Mouse (Mus musculus) heart, postnatal 25 days (tissue): ENCODE results near the gene Slc2a3. TPM values are rescaled to one million over a fixed set of nuclear protein-coding genes. Genes with fewer than 3 reads are reported as not detected.
A peak's percentile ranks its signal among the peaks of the same experiment; 100 is the strongest.

ENCODE experiments used
- DNase-seq: peaks from one replicate; pipeline ENCODE4 v3.0.0; 2022; ENCODE audit warnings: low spot score
- intact Hi-C: fragments of 180-260 bp; cut with DNase I; formaldehyde crosslinking; loops from one replicate; pipeline ENCODE4 v1.15.1; 2025
- total RNA-seq, 2 experiments: library from RNA; stranded (reverse); gene quantifications; 2 replicates each; pipeline ENCODE4 v1.2.3; 2021

The Slc2a3 gene
- total RNA-seq, 2 experiments from 2014 or later = 1.8 to 2.2 TPM

DNA sequence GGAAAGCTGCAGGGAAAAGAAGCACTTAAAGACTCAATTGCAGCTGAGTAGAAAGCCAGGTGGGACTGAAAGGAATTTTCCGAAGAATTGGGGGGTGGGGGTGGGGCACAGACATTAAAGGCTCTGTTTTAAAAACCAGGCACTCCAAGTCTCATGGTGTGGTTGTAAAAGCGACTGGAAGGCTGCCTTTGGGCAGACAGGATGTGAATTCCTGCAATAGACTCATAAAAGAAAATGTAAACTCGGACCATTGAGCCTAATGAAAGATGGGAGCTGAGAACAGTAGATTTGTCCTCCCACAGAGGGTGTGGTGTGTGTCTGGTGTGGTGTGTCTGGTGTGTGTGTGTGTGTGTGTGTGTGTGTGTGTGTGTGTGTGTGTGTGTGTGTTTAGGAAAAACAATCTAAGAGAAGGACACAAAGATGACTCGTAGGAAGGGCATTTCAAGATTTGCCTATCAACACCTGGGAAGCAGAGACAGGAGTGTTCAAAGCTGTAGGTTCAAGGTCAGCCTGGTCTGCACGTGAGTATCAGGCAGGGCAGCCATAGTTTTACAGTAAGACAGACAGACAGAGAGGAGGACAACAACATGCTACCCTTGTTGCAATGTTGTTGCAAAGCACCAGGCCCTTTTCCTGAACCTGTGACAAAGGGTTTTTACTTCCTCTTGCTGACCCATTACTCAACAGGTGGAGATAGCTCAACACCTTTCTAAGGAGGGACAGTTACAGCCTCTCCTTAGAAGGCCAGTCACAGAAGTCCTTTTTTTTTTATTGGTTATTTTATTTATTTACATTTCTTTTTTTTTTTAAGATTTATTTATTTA is 35.1 kb downstream of the Slc2a3 start:
- DNase-seq = no peak
- intact Hi-C loops = no loop called here

DNA sequence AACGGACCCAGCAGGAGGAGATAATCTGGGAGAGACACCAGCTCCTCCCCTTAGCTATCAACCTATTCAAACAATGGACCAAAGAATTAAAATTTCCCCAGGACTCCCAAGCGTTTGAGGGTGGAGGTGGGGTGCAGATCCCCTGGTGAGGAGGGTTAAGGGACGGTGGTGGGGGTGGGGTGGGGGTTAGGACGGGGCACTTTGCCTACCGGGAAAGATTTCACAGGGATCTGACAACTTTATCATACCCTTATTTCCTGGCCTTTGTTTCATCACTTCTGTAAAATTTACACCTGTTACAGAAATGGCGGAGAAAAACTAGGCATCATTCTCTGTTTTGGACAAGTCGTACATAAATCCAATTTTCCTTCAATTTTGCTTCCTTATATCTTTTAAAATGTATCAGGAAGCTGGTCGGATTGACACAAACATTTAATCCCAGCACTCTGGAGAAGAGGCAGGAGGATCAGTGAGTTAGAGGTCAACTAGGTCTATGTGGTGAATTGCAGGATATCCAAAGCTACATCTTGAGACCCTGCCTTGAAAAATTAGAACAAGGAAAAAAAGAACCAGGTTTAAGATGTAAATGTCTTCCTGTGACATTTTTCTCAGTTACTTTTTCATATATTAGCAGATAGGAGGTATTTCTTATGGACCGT is 36.0 kb downstream of the Slc2a3 start:
- intact Hi-C loops = no loop called here
- no peak for DNase-seq

GRCm38 (mm10) chr6:122764446-122765297 is 36.8 kb downstream of the Slc2a3 start:
- intact Hi-C loops = no loop called here
- no peak for DNase-seq

DNA sequence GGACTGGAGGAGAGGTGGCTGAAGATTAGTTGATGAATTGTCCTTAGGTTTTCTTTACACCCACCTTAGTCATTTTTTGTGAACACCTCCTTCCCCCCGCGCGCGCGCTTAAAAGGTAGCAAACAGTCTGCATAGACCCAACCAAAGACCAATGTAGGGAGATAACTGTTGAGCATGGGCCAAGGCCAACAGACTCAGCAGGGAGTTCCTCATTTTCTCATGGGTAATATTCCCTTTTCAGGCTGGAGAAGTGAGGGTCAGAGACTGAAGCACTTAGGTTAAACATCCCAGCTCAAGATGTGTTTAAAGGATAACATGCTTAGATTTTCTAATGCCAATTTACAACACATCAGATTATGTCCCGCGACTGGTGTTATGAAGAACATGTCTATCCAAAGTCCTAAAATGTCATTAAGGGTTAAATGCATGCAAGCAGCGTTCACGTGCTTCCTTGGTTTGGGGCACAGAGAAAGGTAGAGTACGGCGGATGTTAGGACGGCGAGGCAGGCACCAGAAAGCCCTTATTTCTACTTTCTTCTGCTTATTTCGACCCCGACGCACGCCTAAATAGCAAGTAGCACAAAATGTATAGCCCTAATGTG is 37.5 kb downstream of the Slc2a3 start:
- DNase-seq = no peak
- intact Hi-C loops = no loop called here

- DNase-seq = no peak
- intact Hi-C loops = no loop called here
Measured at GRCm38 (mm10) chr6:122762952-122763700, 38.3 kb downstream of the Slc2a3 start.

GRCm38 (mm10) chr6:122762480-122762879 is 39.0 kb downstream of the Slc2a3 start:
- no peak for DNase-seq
- intact Hi-C loops = no loop called here

GRCm38 (mm10) chr6:122761901-122762300 is 39.5 kb downstream of the Slc2a3 start:
- intact Hi-C loops = loop anchor here (2.0 kb wide), 1 partner anchor 21 kb away; no protein-coding TSS in a partner anchor
- no peak for DNase-seq

DNA sequence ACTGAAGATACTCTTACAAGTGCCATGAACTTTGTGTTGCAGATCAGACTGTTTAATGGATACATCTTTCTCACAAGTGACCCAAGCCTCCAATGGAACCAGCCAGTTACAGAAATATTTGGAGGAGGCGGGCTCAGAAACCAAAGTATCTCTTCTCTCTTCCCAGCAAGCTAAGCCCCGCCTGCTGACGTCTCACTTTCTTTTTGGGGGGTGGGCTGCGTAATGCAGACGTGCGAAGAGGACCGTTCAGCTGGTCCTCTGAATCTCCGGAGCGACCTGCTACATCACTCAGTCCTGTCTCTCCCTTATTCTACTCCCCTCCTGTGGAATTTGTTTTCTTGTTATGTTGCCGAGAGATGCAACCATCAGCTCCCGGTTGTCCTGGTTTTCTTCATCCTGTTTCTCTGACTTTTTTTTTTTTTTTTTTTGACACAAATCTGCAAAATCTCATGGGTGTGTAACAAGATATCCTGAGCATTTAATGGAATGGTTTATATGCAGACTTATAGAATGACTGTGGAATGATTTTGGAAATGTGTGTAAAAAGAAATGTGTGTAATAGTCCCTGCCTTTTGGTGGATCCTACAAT is 40.3 kb downstream of the Slc2a3 start:
- intact Hi-C loops = loop anchor here (2.0 kb wide), 1 partner anchor 20 kb away; no protein-coding TSS in a partner anchor
- DNase-seq = no peak

- DNase-seq = no peak
- intact Hi-C loops = no loop called here
Measured at GRCm38 (mm10) chr6:122758732-122759131, 42.7 kb downstream of the Slc2a3 start.

DNA sequence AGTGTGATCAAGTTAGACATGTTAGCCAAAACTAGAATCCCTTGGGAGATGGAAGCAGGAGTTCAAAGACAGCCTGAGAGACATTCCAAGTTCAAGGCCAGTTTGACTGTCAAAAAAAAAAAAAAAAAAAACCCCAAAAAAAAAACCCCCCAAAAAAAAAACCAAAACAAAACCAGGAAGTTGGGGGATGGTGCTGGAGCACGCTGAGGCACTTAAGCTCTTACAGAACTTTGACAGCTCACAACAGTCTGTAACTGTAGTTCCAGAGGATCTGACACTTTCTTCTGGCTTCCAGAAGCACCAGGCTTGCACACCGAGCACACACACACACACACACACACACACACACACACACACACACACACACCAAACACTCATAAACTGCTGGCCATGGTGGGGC is 45.5 kb downstream of the Slc2a3 start:
- intact Hi-C loops = no loop called here
- no peak for DNase-seq

GRCm38 (mm10) chr6:122750579-122750978 is 50.9 kb downstream of the Slc2a3 start:
- no peak for DNase-seq

GRCm38 (mm10) chr6:122744505-122745249 is 56.8 kb downstream of the Slc2a3 start:
- intact Hi-C loops = loop anchor here (5.0 kb wide), 1 partner anchor 128 kb away; the partner anchor contains the start of gene Necap1
- DNase-seq = no peak

More at GRCm38 (mm10) chr6:122750579-122750978, 50.9 kb downstream of the Slc2a3 start:
- intact Hi-C loops = no loop called here

DNA sequence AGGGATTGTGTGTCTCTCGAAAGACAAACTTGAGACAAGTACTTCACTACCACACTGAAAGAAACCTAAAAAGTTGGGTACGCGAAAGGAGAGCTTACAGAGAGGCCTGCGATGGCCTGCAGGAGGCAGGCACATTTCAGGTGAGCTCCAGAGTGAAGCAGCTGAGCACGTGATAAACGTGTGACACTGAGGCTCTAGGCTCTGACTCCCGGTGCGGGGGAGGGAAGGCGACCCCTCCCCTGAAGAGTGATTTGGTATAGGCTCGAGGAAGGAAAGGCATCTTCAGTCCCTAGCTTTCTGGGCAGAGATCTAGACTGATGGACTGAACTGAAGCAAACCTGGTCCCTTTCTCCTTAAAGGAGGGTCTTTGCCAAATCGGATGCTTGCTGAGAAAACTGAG is 58.1 kb downstream of the Slc2a3 start:
- DNase-seq = no peak
- intact Hi-C loops = loop anchor here (5.0 kb wide), 1 partner anchor 129 kb away; the partner anchor contains the start of gene Necap1

DNA sequence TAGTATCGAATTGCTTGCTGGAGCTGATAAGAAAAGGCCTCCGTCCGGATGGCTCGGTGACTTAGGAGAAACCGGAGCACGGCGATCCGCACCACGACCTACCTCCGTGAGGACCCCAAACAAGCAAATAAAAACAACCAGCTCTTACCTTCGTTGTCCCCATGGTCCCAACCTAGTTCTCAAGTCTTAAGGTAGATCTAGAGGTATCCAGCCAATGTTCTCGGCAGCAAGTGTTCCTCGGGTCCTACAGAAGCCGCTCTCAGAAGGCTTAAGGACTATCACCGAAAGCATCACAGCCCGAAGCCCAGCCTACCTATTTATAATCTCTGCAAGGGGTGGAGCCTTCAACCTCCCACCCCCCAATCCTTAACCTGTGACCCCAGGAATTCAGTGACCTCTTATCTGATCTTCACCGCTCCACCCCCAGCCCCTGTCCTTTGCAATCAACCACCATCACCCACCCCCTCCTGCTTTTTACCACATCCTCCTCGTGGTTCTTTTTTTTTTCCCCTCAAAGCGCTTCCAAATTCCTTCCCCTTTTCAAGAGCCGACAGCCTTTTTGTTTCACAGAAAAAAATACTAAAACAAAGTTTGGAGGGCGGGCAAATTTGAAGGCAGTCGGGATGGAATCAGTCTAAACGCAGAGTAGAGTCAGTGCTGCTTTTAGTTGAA is 59.1 kb downstream of the Slc2a3 start:
- intact Hi-C loops = loop anchor here (5.0 kb wide), 1 partner anchor 130 kb away; the partner anchor contains the start of gene Necap1
- no peak for DNase-seq

DNA sequence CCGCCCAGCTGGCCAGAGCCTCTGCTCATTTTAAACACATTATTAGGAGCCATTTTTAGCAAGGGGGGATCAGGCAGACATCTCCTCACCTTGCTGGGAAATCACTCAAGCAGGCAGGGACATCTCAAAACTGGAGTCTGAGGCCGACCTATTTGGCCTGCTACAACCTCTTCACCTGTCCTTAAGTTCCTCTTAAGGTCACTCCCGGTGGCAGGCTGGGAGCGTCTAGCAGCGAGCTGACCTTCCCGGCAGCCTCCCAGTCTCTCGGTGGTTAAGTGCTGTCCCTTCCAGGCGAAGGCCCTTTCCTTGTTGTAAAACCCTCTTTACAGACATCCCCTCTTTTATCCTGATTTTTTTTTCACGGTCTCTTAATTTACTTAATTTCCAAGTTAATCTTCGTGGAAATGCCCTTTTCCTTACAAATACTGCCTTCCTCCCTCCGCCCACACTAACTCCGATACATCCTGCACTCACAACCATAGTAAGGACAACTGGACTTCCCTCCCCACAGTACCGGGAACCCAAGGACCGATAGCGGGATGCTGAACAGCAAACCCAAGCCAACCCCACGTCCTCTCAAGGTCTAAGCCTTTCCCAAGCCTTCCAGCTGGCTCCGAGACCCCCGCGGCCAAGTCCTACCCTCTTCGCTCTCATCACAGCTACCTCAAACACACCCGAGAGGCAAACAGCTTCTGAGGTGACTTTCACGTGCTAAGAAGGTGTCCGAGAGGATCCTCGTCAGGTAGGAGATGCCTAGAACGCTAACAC is 59.8 kb downstream of the Slc2a3 start:
- DNase-seq = no peak
- intact Hi-C loops = loop anchor here (1.0 to 5.0 kb wide), 3 partner anchors 19 to 131 kb away; partner anchors contain the start of gene Necap1

DNA sequence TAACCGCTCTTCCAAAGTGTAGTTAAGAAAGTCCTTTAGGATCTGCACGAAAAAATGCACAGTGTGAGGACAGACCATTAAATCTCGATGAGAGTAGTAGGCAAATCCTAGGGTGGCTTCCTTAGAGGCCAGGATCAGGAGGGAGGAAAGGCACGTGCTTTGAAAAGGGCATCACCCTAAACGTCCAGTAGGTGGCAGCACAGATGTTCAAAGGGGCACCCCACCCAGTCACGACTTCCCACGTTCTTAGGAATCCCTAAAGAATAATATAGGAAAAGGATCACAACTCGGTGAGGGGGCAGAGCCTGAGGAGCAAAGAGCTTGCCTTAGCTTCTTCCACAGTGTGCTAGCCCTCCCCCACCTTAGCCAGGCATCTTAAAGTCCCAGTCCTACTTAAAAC is 61.5 kb downstream of the Slc2a3 start:
- peak; percentile 28 for DNase-seq

More for the DNA sequence above, 61.5 kb downstream of the Slc2a3 start:
- intact Hi-C loops = loop anchor here (2.0 to 5.0 kb wide), 2 partner anchors 21 to 132 kb away; partner anchors contain the start of gene Necap1
